Mouse (Mus musculus): ENCODE data around the gene Lamtor2. TPM values are rescaled to one million over a fixed set of nuclear protein-coding genes. Genes with fewer than 3 reads are reported as not detected.
"Not testable (repeated sequence)": the region's sequence is repeated elsewhere in the genome, so short reads cannot be mapped to it uniquely, and the experiment has no call there.

The Lamtor2 gene
- polyA plus RNA-seq, 1 experiment = 154 TPM

DNA sequence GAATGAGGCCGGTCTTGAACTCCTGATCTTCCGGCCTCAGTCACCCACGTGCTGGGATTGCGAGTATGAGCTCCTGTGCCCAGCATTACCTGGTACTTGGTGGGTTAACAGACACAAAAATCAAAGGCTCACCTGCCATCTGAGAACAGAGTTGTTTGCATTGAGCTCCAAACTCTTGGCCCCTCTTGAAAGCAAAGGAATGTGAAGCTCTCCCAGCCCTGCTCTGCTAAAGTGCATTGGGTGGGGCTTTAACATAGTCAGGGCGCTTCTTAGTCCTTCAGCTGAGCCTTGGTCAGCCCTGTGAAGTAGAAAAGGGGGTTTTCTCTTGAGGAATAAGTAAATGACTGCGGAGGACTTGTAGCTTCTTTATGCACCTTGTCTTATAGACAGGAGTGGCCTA is 32.9 kb upstream of the Lamtor2 start:
- H3K4me1 ChIP-seq (ENCODE audit: control insufficient read depth, insufficient read depth, low read length) = 0 out of 2 replicates have a peak, but pooled peaks cover 4% of the 10 kb centered on the region
- no peak overlapping the region for H3K4me3 ChIP-seq (ENCODE audit: insufficient read depth, low read length)
- TF ChIP-seq POLR2A (IDR thresholded peaks at IDR 0.05; ENCODE audit: borderline replicate concordance, low read depth, low read length) = no peak
- TF ChIP-seq CTCF (IDR thresholded peaks at IDR 0.05; ENCODE audit: low read depth, low read length) = no peak
- H3K27ac ChIP-seq (ENCODE audit: insufficient read depth, low read depth, low read length) = no peak overlapping the region

DNA sequence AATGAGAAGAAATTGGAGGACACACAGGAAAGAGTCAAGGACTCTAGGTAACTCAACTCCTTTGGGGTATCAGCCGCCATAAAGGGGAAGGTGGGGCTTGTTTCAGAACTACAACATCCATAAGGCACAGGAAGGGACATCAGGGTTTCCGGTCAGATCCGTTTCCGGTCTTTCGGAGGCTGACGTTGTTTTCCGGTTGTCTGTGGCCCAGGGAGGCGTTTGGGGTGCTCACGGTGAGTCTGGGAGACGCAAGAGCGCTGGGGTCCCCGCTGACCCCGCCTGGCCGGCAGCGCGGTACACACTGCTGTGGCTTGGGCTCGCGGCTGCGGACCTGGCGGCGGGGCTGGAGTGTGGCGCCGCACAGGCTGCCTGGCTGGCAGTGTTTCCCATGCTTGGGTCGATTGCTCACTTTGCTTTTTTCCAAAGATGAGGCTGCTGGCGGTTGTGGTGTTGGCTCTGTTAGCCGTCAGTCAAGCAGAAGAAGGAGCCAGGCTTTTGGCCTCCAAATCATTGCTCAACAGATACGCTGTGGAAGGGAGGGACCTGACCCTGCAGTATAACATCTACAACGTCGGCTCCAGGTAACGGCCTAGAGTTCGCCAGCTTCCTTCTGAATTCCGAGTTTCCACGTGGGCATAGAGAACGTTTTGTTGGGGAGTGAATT is 26.7 kb upstream of the Lamtor2 start:
- no peak for TF ChIP-seq POLR2A (IDR thresholded peaks at IDR 0.05; ENCODE audit: borderline replicate concordance, low read depth, low read length)
- no peak for TF ChIP-seq CTCF (IDR thresholded peaks at IDR 0.05; ENCODE audit: low read depth, low read length)
- Histone ChIP-seq H3K4me3 (ENCODE audit: insufficient read depth, low read length) (peak overlapping the region; percentile 80), H3K27ac (ENCODE audit: insufficient read depth, low read depth, low read length) (peak overlapping the region; percentile 18), H3K4me1 (ENCODE audit: control insufficient read depth, insufficient read depth, low read length) (0 out of 2 replicates have a peak, but pooled peaks cover 8% of the 10 kb centered on the region)

DNA sequence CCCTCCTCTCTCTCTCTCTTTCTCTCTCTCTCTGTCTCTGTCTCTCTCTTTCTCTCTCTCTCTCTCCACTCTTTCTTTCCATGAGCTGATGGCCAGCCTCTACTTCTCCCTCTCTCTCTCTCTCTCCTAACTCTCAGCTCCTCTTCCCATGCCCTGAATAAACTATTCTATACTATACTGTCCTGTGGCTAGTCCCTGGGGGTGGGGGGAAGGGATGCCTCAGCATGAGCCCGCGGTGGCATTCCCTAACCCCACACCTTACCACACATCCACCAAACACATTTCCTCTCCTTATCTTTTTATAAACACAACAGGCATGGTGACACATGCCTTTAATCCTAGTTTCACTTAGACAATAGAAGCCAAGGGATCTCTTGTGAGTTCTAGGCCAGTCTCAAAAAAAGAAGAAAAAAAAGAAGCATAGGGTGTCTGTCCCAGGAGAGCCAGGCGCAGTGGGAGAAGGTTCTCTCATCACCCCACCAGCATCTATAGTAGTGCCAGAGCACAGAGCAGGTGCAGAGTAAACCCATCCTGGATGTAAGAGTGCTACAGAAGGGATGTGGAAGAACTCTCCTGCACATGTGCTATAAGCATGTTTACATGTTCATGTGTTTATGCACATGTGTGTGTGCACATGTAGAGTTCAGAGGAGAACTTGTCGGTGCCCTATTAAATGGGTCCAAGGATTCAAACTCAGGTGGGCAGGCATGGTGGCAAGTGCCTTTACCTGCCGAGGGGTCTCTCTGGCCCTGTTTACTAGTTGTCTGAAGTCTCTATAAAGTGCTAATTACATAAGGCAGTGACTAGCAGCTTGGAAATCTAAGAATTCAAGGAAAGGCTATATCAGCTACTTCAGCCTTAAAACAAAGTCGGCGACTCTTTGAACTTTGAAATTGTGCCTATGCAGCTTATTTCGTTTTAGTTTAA is 25.9 kb upstream of the Lamtor2 start:
- peak overlapping the region; percentile 80 for H3K4me3 ChIP-seq (ENCODE audit: insufficient read depth, low read length)
- no peak overlapping the region for H3K27ac ChIP-seq (ENCODE audit: insufficient read depth, low read depth, low read length)
- 0 out of 2 replicates have a peak, but pooled peaks cover 8% of the 10 kb centered on the region for H3K4me1 ChIP-seq (ENCODE audit: control insufficient read depth, insufficient read depth, low read length)
- TF ChIP-seq CTCF (IDR thresholded peaks at IDR 0.05; ENCODE audit: low read depth, low read length) = no peak
- no peak for TF ChIP-seq POLR2A (IDR thresholded peaks at IDR 0.05; ENCODE audit: borderline replicate concordance, low read depth, low read length)

DNA sequence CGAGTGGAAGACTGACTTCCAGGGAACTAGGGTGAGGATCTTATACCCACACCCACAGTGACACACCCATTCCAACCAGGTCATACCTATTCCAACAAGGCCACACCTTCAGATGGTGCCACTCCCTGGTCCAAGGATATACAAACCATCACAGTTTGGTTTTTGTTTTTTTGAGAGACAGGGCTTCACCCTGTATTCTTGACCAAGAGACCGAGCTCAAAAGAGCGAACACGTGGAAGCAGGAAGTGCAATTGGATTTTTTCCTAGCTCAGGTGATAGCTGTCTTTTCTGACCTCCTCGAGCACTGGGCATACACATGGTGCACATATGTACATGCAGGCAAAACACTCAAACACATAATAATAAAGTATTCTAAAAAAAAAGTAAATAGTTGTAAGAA is 25.0 kb upstream of the Lamtor2 start:
- H3K4me1 ChIP-seq (ENCODE audit: control insufficient read depth, insufficient read depth, low read length); H3K27ac ChIP-seq (ENCODE audit: insufficient read depth, low read depth, low read length); H3K4me3 ChIP-seq (ENCODE audit: insufficient read depth, low read length): not testable (repeated sequence)

DNA sequence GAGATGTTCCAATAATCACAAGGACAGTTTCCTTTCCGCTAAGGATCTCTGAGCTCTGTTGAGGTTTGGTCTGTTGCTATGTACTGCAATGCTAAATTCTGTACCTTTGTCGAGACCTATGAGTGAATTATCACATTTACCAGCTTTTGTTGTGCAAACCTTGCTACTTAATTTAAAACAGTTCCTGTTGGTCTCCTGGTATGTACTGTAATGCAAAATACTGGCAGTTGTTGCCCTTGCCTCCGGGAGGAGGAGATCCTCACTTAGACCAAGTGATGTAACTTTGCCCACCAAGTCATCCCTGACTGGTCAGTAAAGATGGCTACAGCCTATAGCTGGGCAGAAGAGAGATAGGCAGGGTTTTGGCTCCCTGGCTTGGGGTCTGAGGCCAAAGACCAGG is 22.7 kb upstream of the Lamtor2 start, which contains the start of gene Ssr2:
Gene Ssr2, plus strand, starts transcription at position 337 of the 400 bp plus-strand sequence.
- 0 out of 2 replicates have a peak, but pooled peaks cover 3% of the 10 kb centered on the region for H3K4me1 ChIP-seq (ENCODE audit: control insufficient read depth, insufficient read depth, low read length)
- H3K27ac ChIP-seq (ENCODE audit: insufficient read depth, low read depth, low read length) = no peak within 1 kb of the TSS
- H3K4me3 ChIP-seq (ENCODE audit: insufficient read depth, low read length) = no peak within 1 kb of the TSS
- TF ChIP-seq POLR2A (IDR thresholded peaks at IDR 0.05; ENCODE audit: borderline replicate concordance, low read depth, low read length) (no peak), CTCF (IDR thresholded peaks at IDR 0.05; ENCODE audit: low read depth, low read length) (no peak)

DNA sequence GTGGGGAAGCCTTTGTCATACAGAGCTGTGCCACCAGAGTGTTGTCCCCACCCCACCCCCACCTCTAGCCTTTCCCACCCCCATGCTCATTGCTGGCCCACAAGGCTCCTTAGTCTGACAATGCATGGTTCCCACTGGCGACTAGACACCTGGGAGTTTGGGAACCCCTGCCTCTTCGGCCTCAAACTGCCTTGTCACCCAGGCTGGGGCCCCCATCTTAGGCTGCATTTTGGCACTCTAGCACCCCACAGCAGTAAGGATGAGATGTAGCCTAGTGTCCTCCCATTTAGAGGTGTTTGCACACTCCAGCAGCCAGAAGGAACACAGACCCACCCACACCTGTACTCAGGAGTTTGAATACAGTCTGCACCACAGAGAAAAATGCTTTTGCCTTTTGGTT is 20.9 kb upstream of the Lamtor2 start:
- no peak overlapping the region for H3K4me3 ChIP-seq (ENCODE audit: insufficient read depth, low read length)
- TF ChIP-seq CTCF (IDR thresholded peaks at IDR 0.05; ENCODE audit: low read depth, low read length) (no peak), POLR2A (IDR thresholded peaks at IDR 0.05; ENCODE audit: borderline replicate concordance, low read depth, low read length) (no peak)
- H3K27ac ChIP-seq (ENCODE audit: insufficient read depth, low read depth, low read length) = no peak overlapping the region
- H3K4me1 ChIP-seq (ENCODE audit: control insufficient read depth, insufficient read depth, low read length) = peaks cover 6% of the 10 kb centered on the region

DNA sequence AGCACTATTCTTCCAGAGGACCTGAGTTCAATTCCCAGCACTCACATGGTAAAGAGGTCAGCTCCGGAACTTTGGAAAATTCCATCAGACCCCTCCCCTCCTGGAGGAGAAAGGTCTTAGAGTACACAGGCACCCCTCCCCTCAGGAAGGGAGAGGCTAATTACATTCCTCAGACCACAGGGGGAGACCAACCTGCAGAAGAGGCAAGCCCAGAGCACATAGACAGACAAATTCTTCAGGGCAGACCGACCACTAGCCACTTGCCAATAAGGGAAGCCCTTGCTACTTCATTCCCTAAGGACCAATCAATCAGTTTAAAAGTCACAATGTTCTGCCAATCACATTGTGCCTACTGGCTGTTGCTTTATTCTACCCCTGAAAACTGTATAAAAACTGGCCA is 20.0 kb upstream of the Lamtor2 start:
- Histone ChIP-seq H3K4me1 (ENCODE audit: control insufficient read depth, insufficient read depth, low read length) (peaks cover 11% of the 10 kb centered on the region), H3K4me3 (ENCODE audit: insufficient read depth, low read length) (no peak overlapping the region), H3K27ac (ENCODE audit: insufficient read depth, low read depth, low read length) (no peak overlapping the region)
- TF ChIP-seq POLR2A (IDR thresholded peaks at IDR 0.05; ENCODE audit: borderline replicate concordance, low read depth, low read length) (no peak), CTCF (IDR thresholded peaks at IDR 0.05; ENCODE audit: low read depth, low read length) (no peak)

DNA sequence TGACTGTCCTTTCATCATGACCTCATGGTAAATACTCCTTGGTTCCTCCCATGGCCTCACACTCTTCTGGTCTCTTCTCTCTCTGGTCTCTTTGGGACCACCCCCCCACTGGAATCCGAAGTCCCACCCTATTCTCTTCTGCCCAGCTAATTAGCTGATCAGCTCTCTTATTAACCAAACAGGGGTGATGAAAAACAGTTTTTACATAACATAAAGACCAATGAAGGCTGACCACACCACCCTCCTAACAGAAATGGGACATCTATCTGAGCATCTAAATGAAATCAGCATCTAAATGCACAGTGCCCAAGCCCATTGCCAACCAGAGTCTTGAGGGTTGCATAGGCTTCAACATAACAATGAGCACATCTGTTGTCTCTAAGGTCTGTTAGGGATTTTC is 19.0 kb upstream of the Lamtor2 start:
- Histone ChIP-seq H3K4me3 (ENCODE audit: insufficient read depth, low read length) (no peak overlapping the region), H3K4me1 (ENCODE audit: control insufficient read depth, insufficient read depth, low read length) (peaks cover 14% of the 10 kb centered on the region), H3K27ac (ENCODE audit: insufficient read depth, low read depth, low read length) (no peak overlapping the region)
- TF ChIP-seq POLR2A (IDR thresholded peaks at IDR 0.05; ENCODE audit: borderline replicate concordance, low read depth, low read length) (no peak), CTCF (IDR thresholded peaks at IDR 0.05; ENCODE audit: low read depth, low read length) (no peak)

DNA sequence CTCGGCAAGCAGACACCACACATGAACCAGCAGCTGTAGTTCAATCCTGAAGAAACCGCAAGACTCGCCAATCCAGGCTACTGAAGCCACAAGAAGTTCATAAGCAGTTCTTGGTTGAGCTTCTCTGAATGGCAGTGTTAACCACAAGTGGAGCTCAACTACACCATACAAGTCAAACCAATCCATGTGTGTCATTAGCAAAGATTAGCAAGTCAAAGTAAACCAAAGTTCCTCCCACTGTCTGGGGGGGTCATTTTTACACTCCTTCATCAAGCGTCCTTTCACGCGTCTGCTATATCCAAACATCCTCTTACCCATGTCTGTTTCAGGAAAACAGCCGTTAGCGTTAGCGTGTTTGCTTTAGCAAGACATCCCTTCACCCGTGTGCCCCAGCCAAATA is 17.5 kb upstream of the Lamtor2 start:
- Histone ChIP-seq H3K4me3 (ENCODE audit: insufficient read depth, low read length) (no peak overlapping the region), H3K4me1 (ENCODE audit: control insufficient read depth, insufficient read depth, low read length) (peaks cover 14% of the 10 kb centered on the region), H3K27ac (ENCODE audit: insufficient read depth, low read depth, low read length) (no peak overlapping the region)
- TF ChIP-seq CTCF (IDR thresholded peaks at IDR 0.05; ENCODE audit: low read depth, low read length) = no peak
- TF ChIP-seq POLR2A (IDR thresholded peaks at IDR 0.05; ENCODE audit: borderline replicate concordance, low read depth, low read length) = no peak

DNA sequence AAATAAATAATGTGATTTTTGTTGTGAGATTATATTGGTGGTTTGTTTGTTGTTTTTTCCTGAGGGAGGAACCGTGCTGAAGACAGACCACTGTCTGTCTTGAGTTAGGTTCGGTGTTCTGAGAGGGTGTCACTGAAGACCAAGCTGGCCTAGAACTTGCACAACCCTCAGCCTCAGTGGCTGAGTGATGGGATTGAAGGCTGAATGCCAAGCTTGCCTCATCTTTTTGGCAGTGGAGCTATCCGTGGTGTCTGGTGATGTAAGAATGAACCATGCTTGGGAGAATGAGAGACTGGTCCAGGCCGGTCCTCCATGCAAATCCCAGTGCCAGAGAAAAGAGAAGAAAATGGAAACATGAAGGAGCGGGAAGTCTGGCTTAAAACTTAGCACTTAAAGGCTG is 16.8 kb upstream of the Lamtor2 start:
- Histone ChIP-seq H3K27ac (ENCODE audit: insufficient read depth, low read depth, low read length) (no peak overlapping the region), H3K4me3 (ENCODE audit: insufficient read depth, low read length) (no peak overlapping the region), H3K4me1 (ENCODE audit: control insufficient read depth, insufficient read depth, low read length) (peaks cover 14% of the 10 kb centered on the region)
- no peak for TF ChIP-seq CTCF (IDR thresholded peaks at IDR 0.05; ENCODE audit: low read depth, low read length)
- TF ChIP-seq POLR2A (IDR thresholded peaks at IDR 0.05; ENCODE audit: borderline replicate concordance, low read depth, low read length) = no peak

Data from bone marrow macrophage, adult 2 months (primary cell).